Mouse (Mus musculus): ENCODE results near the gene Tmem107. TPM values are rescaled to one million over a fixed set of nuclear protein-coding genes. Genes with fewer than 3 reads are reported as not detected.

Gene Tmem107
- polyA plus RNA-seq, 1 experiment = 41.7 TPM

GRCm38 (mm10) chr11:69104487-69104886, 33.9 kb downstream of the Tmem107 start:
- no peak overlapping the region for H3K27ac ChIP-seq (ENCODE audit: insufficient read depth, low read depth, low read length)
- TF ChIP-seq CTCF (conservative IDR thresholded peaks at IDR 0.05; ENCODE audit: insufficient read depth, insufficient read length, low read depth, low read length) (no peak), POLR2A (IDR thresholded peaks at IDR 0.05; ENCODE audit: low read depth, low read length) (no peak)
- H3K4me1 ChIP-seq (ENCODE audit: control insufficient read depth, insufficient read depth, low read length) = peaks cover 4% of the 10 kb centered on the region; the same call in 1 of the 2 replicates
- no peak for DNase-seq
- no peaks in the 10 kb centered on the region for H3K27me3 ChIP-seq (replicated peaks; ENCODE audit: control insufficient read depth, insufficient read depth, low read length)
- 88% methylated on average over 14 of the region's 14 CpGs for WGBS
- H3K4me3 ChIP-seq (ENCODE audit: insufficient read depth, low read depth, low read length) = no peak overlapping the region
- H3K36me3 ChIP-seq (ENCODE audit: control insufficient read depth, insufficient read depth, low read length) = peaks cover 39% of the 10 kb centered on the region

GRCm38 (mm10) chr11:69105227-69105626, 34.6 kb downstream of the Tmem107 start:
- Histone ChIP-seq H3K36me3 (ENCODE audit: control insufficient read depth, insufficient read depth, low read length) (peaks cover 39% of the 10 kb centered on the region), H3K4me1 (ENCODE audit: control insufficient read depth, insufficient read depth, low read length) (peaks cover 1% of the 10 kb centered on the region; the same call in 1 of the 2 replicates), H3K4me3 (ENCODE audit: insufficient read depth, low read depth, low read length) (no peak overlapping the region), H3K27ac (ENCODE audit: insufficient read depth, low read depth, low read length) (no peak overlapping the region), H3K27me3 (replicated peaks; ENCODE audit: control insufficient read depth, insufficient read depth, low read length) (no peaks in the 10 kb centered on the region)
- 92% methylated on average over 6 of the region's 6 CpGs for WGBS
- DNase-seq = no peak
- TF ChIP-seq POLR2A (IDR thresholded peaks at IDR 0.05; ENCODE audit: low read depth, low read length) (no peak), CTCF (conservative IDR thresholded peaks at IDR 0.05; ENCODE audit: insufficient read depth, insufficient read length, low read depth, low read length) (no peak)

- DNase-seq = no peak
- no peak overlapping the region for H3K4me3 ChIP-seq (ENCODE audit: insufficient read depth, low read depth, low read length)
- 62% methylated on average over 2 of the region's 2 CpGs for WGBS
- no peaks in the 10 kb centered on the region for H3K4me1 ChIP-seq (ENCODE audit: control insufficient read depth, insufficient read depth, low read length)
- no peak for TF ChIP-seq CTCF (conservative IDR thresholded peaks at IDR 0.05; ENCODE audit: insufficient read depth, insufficient read length, low read depth, low read length)
- TF ChIP-seq POLR2A (IDR thresholded peaks at IDR 0.05; ENCODE audit: low read depth, low read length) = no peak
- no peak overlapping the region for H3K27ac ChIP-seq (ENCODE audit: insufficient read depth, low read depth, low read length)
- H3K36me3 ChIP-seq (ENCODE audit: control insufficient read depth, insufficient read depth, low read length) = peaks cover 37% of the 10 kb centered on the region
- no peaks in the 10 kb centered on the region for H3K27me3 ChIP-seq (replicated peaks; ENCODE audit: control insufficient read depth, insufficient read depth, low read length)
Measured at GRCm38 (mm10) chr11:69105796-69106195, 35.2 kb downstream of the Tmem107 start.

DNA sequence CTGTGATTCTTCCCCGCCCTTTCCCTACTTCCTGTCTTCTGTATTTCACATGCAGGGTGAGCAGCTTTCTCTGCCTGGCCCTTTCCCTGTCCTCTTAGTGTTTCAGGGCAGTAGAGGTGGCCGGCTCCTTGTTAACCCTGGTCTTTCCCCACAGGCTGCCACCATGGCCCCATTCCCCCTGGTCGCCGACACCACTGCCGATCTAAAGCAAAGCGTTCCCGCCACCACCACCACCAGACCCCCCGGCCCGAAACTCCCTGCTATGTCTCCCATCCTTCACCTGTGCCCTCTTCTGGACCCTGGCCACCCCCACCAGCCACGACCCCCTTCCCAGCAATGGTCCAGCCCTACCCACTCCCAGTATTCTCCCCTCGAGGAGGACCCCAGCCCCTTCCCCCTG, 35.7 kb downstream of the Tmem107 start:
- Histone ChIP-seq H3K4me1 (ENCODE audit: control insufficient read depth, insufficient read depth, low read length) (no peaks in the 10 kb centered on the region), H3K27ac (ENCODE audit: insufficient read depth, low read depth, low read length) (no peak overlapping the region), H3K27me3 (replicated peaks; ENCODE audit: control insufficient read depth, insufficient read depth, low read length) (no peaks in the 10 kb centered on the region), H3K4me3 (ENCODE audit: insufficient read depth, low read depth, low read length) (no peak overlapping the region), H3K36me3 (ENCODE audit: control insufficient read depth, insufficient read depth, low read length) (peaks cover 32% of the 10 kb centered on the region)
- DNase-seq = no peak
- no peak for TF ChIP-seq POLR2A (IDR thresholded peaks at IDR 0.05; ENCODE audit: low read depth, low read length)
- TF ChIP-seq CTCF (conservative IDR thresholded peaks at IDR 0.05; ENCODE audit: insufficient read depth, insufficient read length, low read depth, low read length) = no peak
- WGBS = 91% methylated on average over 11 of the region's 11 CpGs

DNA sequence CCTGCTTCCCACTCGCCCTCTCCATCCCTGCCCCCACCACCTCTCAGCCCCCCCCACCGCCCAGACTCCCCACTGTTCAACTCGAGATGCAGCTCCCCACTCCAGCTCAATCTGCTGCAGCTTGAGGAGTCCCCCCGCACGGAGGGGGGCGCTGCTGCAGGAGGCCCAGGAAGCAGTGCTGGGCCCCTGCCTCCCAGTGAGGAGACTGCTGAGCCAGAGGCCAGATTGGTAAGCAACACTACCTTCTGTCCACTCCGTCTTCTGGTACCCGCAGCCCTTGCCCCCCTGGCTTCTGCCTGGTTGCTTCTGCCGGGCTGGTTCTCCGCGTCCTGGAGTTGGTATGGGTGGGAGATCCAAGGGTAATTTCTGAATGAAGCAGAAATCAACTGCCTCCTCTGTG, 36.2 kb downstream of the Tmem107 start:
- no peaks in the 10 kb centered on the region for H3K4me1 ChIP-seq (ENCODE audit: control insufficient read depth, insufficient read depth, low read length)
- no peak for TF ChIP-seq POLR2A (IDR thresholded peaks at IDR 0.05; ENCODE audit: low read depth, low read length)
- no peak for TF ChIP-seq CTCF (conservative IDR thresholded peaks at IDR 0.05; ENCODE audit: insufficient read depth, insufficient read length, low read depth, low read length)
- H3K36me3 ChIP-seq (ENCODE audit: control insufficient read depth, insufficient read depth, low read length) = peaks cover 29% of the 10 kb centered on the region
- no peak overlapping the region for H3K27ac ChIP-seq (ENCODE audit: insufficient read depth, low read depth, low read length)
- 91% methylated on average over 11 of the region's 11 CpGs for WGBS
- no peak overlapping the region for H3K4me3 ChIP-seq (ENCODE audit: insufficient read depth, low read depth, low read length)
- no peaks in the 10 kb centered on the region for H3K27me3 ChIP-seq (replicated peaks; ENCODE audit: control insufficient read depth, insufficient read depth, low read length)
- DNase-seq = no peak

DNA sequence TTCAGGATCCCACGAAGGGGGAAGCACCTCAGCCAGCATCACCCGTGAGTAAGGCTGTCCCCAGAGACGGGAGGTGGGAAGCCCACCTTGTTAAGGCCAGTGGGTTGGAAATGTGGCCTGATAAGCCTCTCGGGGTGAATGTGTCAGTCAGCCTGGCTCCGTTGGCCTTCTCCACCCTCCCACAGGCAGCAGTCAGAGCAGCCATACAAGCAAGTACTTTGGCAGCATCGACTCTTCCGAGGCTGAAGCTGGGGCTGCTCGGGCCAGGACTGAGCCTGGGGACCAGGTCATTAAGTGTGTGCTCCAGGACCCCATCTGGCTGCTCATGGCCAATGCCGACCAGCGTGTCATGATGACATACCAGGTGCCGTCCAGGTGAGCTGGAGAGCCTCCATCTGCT, 37.1 kb downstream of the Tmem107 start:
- Histone ChIP-seq H3K36me3 (ENCODE audit: control insufficient read depth, insufficient read depth, low read length) (peaks cover 24% of the 10 kb centered on the region), H3K27me3 (replicated peaks; ENCODE audit: control insufficient read depth, insufficient read depth, low read length) (no peaks in the 10 kb centered on the region), H3K4me1 (ENCODE audit: control insufficient read depth, insufficient read depth, low read length) (no peaks in the 10 kb centered on the region), H3K27ac (ENCODE audit: insufficient read depth, low read depth, low read length) (no peak overlapping the region), H3K4me3 (ENCODE audit: insufficient read depth, low read depth, low read length) (no peak overlapping the region)
- WGBS = 91% methylated on average over 11 of the region's 11 CpGs
- no peak for TF ChIP-seq POLR2A (IDR thresholded peaks at IDR 0.05; ENCODE audit: low read depth, low read length)
- TF ChIP-seq CTCF (conservative IDR thresholded peaks at IDR 0.05; ENCODE audit: insufficient read depth, insufficient read length, low read depth, low read length) = no peak
- DNase-seq = no peak

DNA sequence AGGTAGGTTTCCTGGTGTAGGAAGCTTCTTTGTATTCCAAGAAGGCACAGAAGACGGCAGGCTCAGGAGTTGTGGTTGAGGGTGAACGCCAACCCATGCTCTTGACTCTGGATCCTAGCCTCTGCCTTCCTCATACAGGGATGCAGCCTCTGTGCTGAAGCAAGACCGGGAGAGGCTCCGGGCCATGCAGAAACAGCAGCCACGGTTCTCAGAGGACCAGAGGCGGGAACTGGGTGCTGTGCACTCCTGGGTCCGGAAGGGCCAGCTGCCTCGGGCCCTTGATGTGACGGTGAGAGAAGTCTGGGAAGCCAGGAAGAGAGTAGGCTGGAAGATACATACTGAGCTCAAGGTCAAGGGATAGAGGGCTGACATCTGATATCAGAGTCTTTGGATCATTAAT, 37.6 kb downstream of the Tmem107 start:
- no peak overlapping the region for H3K27ac ChIP-seq (ENCODE audit: insufficient read depth, low read depth, low read length)
- H3K4me1 ChIP-seq (ENCODE audit: control insufficient read depth, insufficient read depth, low read length) = no peaks in the 10 kb centered on the region
- no peak overlapping the region for H3K4me3 ChIP-seq (ENCODE audit: insufficient read depth, low read depth, low read length)
- peaks cover 23% of the 10 kb centered on the region for H3K36me3 ChIP-seq (ENCODE audit: control insufficient read depth, insufficient read depth, low read length)
- DNase-seq = no peak
- 82% methylated on average over 9 of the region's 9 CpGs for WGBS
- no peaks in the 10 kb centered on the region for H3K27me3 ChIP-seq (replicated peaks; ENCODE audit: control insufficient read depth, insufficient read depth, low read length)
- TF ChIP-seq CTCF (conservative IDR thresholded peaks at IDR 0.05; ENCODE audit: insufficient read depth, insufficient read length, low read depth, low read length) (no peak), POLR2A (IDR thresholded peaks at IDR 0.05; ENCODE audit: low read depth, low read length) (no peak)
